Mouse (Mus musculus) CH12.LX (cell line): ENCODE measurements around the gene Pde9a. TPM values are rescaled to one million over a fixed set of nuclear protein-coding genes. Genes with fewer than 3 reads are reported as not detected.

Experiments used
- DNase-seq: peaks from one replicate; pipeline ENCODE4 v3.0.0-alpha.2; 2013; ENCODE audit errors: extremely low read depth
- H3K27ac ChIP-seq: 2 replicates; pipeline ENCODE4 v1.5.1; 2012; ENCODE audit warnings: low read depth, mild to moderate bottlenecking, control low read depth, moderate library complexity; ENCODE audit not compliant: insufficient read depth
- H3K27me3 ChIP-seq: replicated peaks from 2 replicates; pipeline ENCODE3; 2012; ENCODE audit warnings: inconsistent platforms
- H3K36me3 ChIP-seq, 2 experiments: replicated peaks in 1 of 2; 2 replicates each; pipeline versions ENCODE3 to v1.6.1; 2012; ENCODE audit warnings: inconsistent platforms in 1 of 2, low read length in 1 of 2, mild to moderate bottlenecking in 1 of 2, mixed read lengths in 1 of 2, moderate library complexity in 1 of 2; ENCODE audit not compliant: control insufficient read depth in 1 of 2, insufficient read depth in 1 of 2
- H3K4me1 ChIP-seq, 2 experiments: 2 replicates each; pipeline ENCODE4 v1.6.1; 2012; ENCODE audit warnings: inconsistent platforms in 1 of 2, moderate library complexity in 1 of 2; ENCODE audit not compliant: insufficient read depth in 2 of 2, control insufficient read depth in 1 of 2
- H3K4me2 ChIP-seq: 2 replicates; pipeline ENCODE4 v1.6.1; 2012; ENCODE audit warnings: low read depth, mild to moderate bottlenecking, control low read depth; ENCODE audit not compliant: poor library complexity, insufficient read depth, severe bottlenecking
- H3K4me3 ChIP-seq, 3 experiments: fragments of 150-350 bp in 1 of 3; sonication (generic) in 1 of 3; replicated peaks in 1 of 3; 2 replicates each; pipeline versions ENCODE3 to v1.5.1; 2011 to 2012; ENCODE audit warnings: low read depth in 2 of 3, low read length in 2 of 3, mild to moderate bottlenecking in 2 of 3, moderate library complexity in 2 of 3, control low read depth in 1 of 3, improper control_type of control experiment in 1 of 3, inconsistent platforms in 1 of 3, mixed read lengths in 1 of 3; ENCODE audit not compliant: poor library complexity in 1 of 3
- H3K79me2 ChIP-seq: replicated peaks from 2 replicates; pipeline ENCODE4 v1.6.1; 2012; ENCODE audit warnings: mild to moderate bottlenecking, moderate library complexity; ENCODE audit not compliant: control insufficient read depth, poor library complexity, insufficient read depth, severe bottlenecking; ENCODE audit errors: extremely low read depth
- H3K9ac ChIP-seq: 2 replicates; pipeline ENCODE4 v1.6.1; 2012; ENCODE audit warnings: low read depth, mild to moderate bottlenecking, control low read depth, moderate library complexity; ENCODE audit not compliant: insufficient read depth
- H3K9me3 ChIP-seq: replicated peaks from 2 replicates; pipeline ENCODE3; 2012; ENCODE audit warnings: low read length, inconsistent platforms, mixed read lengths
- BHLHE40 ChIP-seq: IDR thresholded peaks from 2 replicates; pipeline ENCODE4 v1.6.1; 2011; ENCODE audit warnings: mild to moderate bottlenecking, low read depth, low read length, improper control_type of control experiment
- CHD1 ChIP-seq: IDR thresholded peaks from 2 replicates; pipeline ENCODE4 v1.6.1; 2012; ENCODE audit warnings: low read depth, low read length, improper control_type of control experiment, inconsistent platforms
- CHD2 ChIP-seq: IDR thresholded peaks from 2 replicates; pipeline ENCODE4 v1.6.1; 2011; ENCODE audit warnings: low read length, improper control_type of control experiment
- CTCF ChIP-seq, 2 experiments: IDR thresholded peaks in 1 of 2; conservative IDR thresholded peaks in 1 of 2; 2 replicates each; pipeline ENCODE4 v1.5.1; 2011 to 2012; ENCODE audit warnings: low read depth in 2 of 2, low read length in 2 of 2, improper control_type of control experiment in 1 of 2, inconsistent platforms in 1 of 2, mild to moderate bottlenecking in 1 of 2, moderate library complexity in 1 of 2
- E2F4 ChIP-seq: IDR thresholded peaks from 2 replicates; pipeline ENCODE4 v1.6.1; 2011; ENCODE audit warnings: low read depth, low read length, improper control_type of control experiment; ENCODE audit not compliant: insufficient replicate concordance
- ELF1 ChIP-seq: IDR thresholded peaks from 2 replicates; pipeline ENCODE4 v1.6.1; 2014; ENCODE audit warnings: low read depth, mild to moderate bottlenecking, inconsistent platforms, low read length, improper control_type of control experiment
- EP300 ChIP-seq: IDR thresholded peaks from 2 replicates; pipeline ENCODE4 v1.6.1; 2011; ENCODE audit warnings: low read length, improper control_type of control experiment
- HCFC1 ChIP-seq: IDR thresholded peaks from 2 replicates; pipeline ENCODE4 v1.6.1; 2012; ENCODE audit warnings: low read depth, mild to moderate bottlenecking, inconsistent platforms, low read length, improper control_type of control experiment
- IRF4 ChIP-seq: IDR thresholded peaks from 2 replicates; pipeline ENCODE4 v1.6.1; 2014; ENCODE audit warnings: low read depth, mild to moderate bottlenecking, inconsistent platforms, low read length, improper control_type of control experiment
- KAT2A ChIP-seq: IDR thresholded peaks from 2 replicates; pipeline ENCODE4 v1.6.1; 2012; ENCODE audit warnings: low read length, improper control_type of control experiment, inconsistent platforms; ENCODE audit not compliant: insufficient replicate concordance
- MAFK ChIP-seq: IDR thresholded peaks from 2 replicates; pipeline ENCODE4 v1.6.1; 2011; ENCODE audit warnings: low read length, improper control_type of control experiment; ENCODE audit not compliant: insufficient replicate concordance
- MAX ChIP-seq: IDR thresholded peaks from 2 replicates; pipeline ENCODE4 v1.6.1; 2011; ENCODE audit warnings: low read length, improper control_type of control experiment
- MYC ChIP-seq: IDR thresholded peaks from 2 replicates; pipeline ENCODE4 v1.6.1; 2011; ENCODE audit warnings: low read depth, mild to moderate bottlenecking, improper control_type of control experiment, low read length
- NELFE ChIP-seq: IDR thresholded peaks from 2 replicates; pipeline ENCODE4 v1.6.1; 2011; ENCODE audit warnings: low read depth, low read length, improper control_type of control experiment
- POLR2A ChIP-seq: IDR thresholded peaks from 2 replicates; pipeline ENCODE4 v1.6.1; 2011; ENCODE audit warnings: low read depth, mild to moderate bottlenecking, improper control_type of control experiment, low read length
- TBP ChIP-seq: conservative IDR thresholded peaks from 2 replicates; pipeline ENCODE4 v1.6.1; 2011; ENCODE audit warnings: low read depth, low read length, improper control_type of control experiment
- UBTF ChIP-seq: IDR thresholded peaks from 2 replicates; pipeline ENCODE4 v1.6.1; 2012; ENCODE audit warnings: low read depth, mild to moderate bottlenecking, inconsistent platforms, low read length, improper control_type of control experiment, moderate library complexity
- ZNF384 ChIP-seq: IDR thresholded peaks from 2 replicates; pipeline ENCODE4 v1.6.1; 2012; ENCODE audit warnings: low read depth, low read length, improper control_type of control experiment, inconsistent platforms
- dilution Hi-C: fragments of 300-500 bp; cut with MboI; formaldehyde crosslinking; loops from 2 replicates; pipeline ENCODE4 v1.14.3; 2020; ENCODE audit warnings: low sequenced_read_pairs; ENCODE audit not compliant: extremely low pct_unique_long_range_greater_than_20kb, extremely low pct_ligation_motif_present
- in situ Hi-C: fragments of 300-500 bp; cut with MboI; formaldehyde crosslinking; loops from 3 replicates; pipeline ENCODE4 v1.14.3; 2019; ENCODE audit warnings: low sequenced_read_pairs, low pct_ligation_motif_present, low pct_unique_long_range_greater_than_20kb, mixed read lengths
- polyA plus RNA-seq: library from polyadenylated mRNA; unstranded; fragments of >175 nt; gene quantifications from 2 replicates; pipeline ENCODE4 v1.2.1, GENCODE M21; 2012; ENCODE audit warnings: low read depth; ENCODE audit not compliant: insufficient read length
- total RNA-seq, 2 experiments: library from RNA; depleted of rRNA; stranded (reverse); fragments of 300-350 nt in 1 of 2; fragments of >200 nt in 1 of 2; gene quantifications; 2 replicates each; pipeline ENCODE4 v1.2.3; 2012 to 2014

Pde9a gene
- total and polyA plus RNA-seq, 3 experiments = not detected

DNA sequence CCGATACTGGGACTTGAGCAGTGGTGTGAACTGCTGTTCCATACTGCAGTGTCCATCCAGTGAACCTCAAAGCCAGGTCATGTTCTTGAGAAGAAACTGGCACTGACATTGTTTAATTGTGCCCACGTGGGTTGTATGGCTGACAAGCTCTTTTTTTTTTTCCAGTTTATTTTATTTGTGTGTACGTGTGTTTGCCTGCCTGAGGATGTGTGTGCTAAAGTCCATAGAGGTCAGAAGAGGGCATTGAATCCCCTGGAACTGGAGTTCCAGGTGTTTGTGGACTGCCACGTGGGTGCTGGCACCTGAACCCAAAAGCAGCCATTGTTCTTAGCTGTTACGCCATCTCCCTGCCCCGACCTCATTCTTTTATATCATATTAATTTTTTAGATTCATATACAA is 88.4 kb downstream of the Pde9a start:
- dilution Hi-C loops (no loop called here), in situ Hi-C loops (no loop called here)
- Histone ChIP-seq H3K36me3 (no peaks in the 10 kb centered on the region), H3K9me3 (no peaks in the 10 kb centered on the region), H3K79me2 (no peaks in the 10 kb centered on the region), H3K4me1 (peaks cover 0 to 7% of the 10 kb centered on the region in 2 experiments; a peak in 3 of 4 replicates), H3K27ac (no peak overlapping the region), H3K27me3 (peaks cover 61% of the 10 kb centered on the region), H3K9ac (no peak overlapping the region), H3K4me3 (no peak overlapping the region), H3K4me2 (no peak overlapping the region)
- TF ChIP-seq MAX = no peak
- TF ChIP-seq MYC = no peak
- no peak for TF ChIP-seq ELF1
- TF ChIP-seq POLR2A = no peak
- TF ChIP-seq NELFE = no peak
- no peak for TF ChIP-seq HCFC1
- TF ChIP-seq MAFK = no peak
- no peak for TF ChIP-seq EP300
- TF ChIP-seq IRF4 = no peak
- no peak for TF ChIP-seq BHLHE40
- TF ChIP-seq UBTF = no peak
- TF ChIP-seq E2F4 = no peak
- no peak for TF ChIP-seq KAT2A
- no peak for TF ChIP-seq ZNF384
- DNase-seq = no peak

GRCm38 (mm10) chr17:31478606-31479005 is 92.6 kb downstream of the Pde9a start:
- in situ Hi-C loops = loop anchor here (25.0 kb wide), 1 partner anchor 466 kb away; no protein-coding TSS in a partner anchor
- peak; percentile 46 for DNase-seq
- no peaks in the 10 kb centered on the region for H3K9me3 ChIP-seq
- TF ChIP-seq UBTF (no peak), ELF1 (no peak), TBP (peak; percentile 46; the same call in 1 of the 2 replicates), CHD1 (no peak), CTCF (conservative IDR thresholded peaks at IDR 0.05 in 1 of 2, IDR thresholded peaks at IDR 0.05 in 1 of 2; ENCODE audit: low read depth in 2 of 2, low read length in 2 of 2) (no peak), CHD2 (no peak)
- H3K4me2 ChIP-seq = peak overlapping the region; percentile 4; the same call in 1 of the 2 replicates
- peaks cover 33% of the 10 kb centered on the region for H3K27me3 ChIP-seq
- no peaks in the 10 kb centered on the region for H3K79me2 ChIP-seq
- H3K36me3 ChIP-seq = no peaks in the 10 kb centered on the region
- H3K4me1 ChIP-seq = peaks cover 0 to 7% of the 10 kb centered on the region in 2 experiments; a peak in 3 of 4 replicates
- H3K4me3 ChIP-seq = no peak overlapping the region
- no peak overlapping the region for H3K9ac ChIP-seq
- dilution Hi-C loops = no loop called here
- H3K27ac ChIP-seq = no peak overlapping the region
